Mouse (Mus musculus): ENCODE data around the gene Wtap.

DNA sequence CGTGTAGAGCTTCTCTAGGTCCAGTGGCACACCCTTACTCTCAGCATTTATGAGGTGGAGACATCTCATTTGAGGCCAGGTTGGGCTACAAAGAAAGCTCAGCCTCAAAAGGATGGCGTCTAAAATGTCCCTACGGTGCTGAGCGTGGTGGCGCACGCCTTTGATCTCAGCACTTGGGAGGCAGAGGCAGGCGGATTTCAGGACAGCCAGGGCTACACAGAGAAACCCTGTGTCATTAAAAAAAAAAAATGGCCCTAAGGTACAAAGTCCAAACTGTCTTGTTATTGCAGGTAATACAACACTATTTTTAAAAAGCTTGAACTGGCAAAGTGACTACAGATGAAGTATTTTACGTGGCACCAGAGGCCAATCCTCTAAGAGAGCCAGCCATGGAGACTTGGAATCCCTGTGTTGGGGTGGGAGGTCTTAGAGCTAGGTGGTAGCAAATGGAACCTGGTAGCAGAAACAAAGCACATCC is 68.2 kb downstream of the Wtap start:
- TF ChIP-seq CTCF (IDR thresholded peaks at IDR 0.05; ENCODE audit: low read depth) = no peak
- no peak for TF ChIP-seq EP300 (IDR thresholded peaks at IDR 0.05; ENCODE audit: low read depth)
